Mouse (Mus musculus): Measurements from ENCODE around the gene Cnot10. TPM values are rescaled to one million over a fixed set of nuclear protein-coding genes. Genes with fewer than 3 reads are reported as not detected.

The Cnot10 gene
- total and polyA plus RNA-seq, 3 experiments, result 49.4 to 67.8 (median 58.3) TPM

DNA sequence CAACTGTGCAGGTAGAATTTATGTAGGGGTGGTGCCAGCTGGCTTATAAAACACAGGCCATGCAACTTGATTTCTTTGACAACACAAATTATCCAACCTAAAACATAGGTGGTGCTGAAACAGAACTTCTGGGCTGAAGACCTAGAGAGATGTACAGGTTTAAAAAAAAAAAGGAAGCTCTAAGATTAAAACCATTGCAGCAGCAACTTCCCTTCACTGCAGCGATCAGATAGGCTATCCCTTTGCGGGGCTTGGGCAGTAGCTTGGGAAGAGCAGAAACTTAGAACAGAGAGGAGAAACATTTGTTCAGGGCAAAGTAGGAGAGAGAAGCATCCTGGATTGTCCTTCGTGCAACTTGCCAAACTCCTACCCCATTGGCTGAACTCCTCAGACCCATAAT, 16.7 kb upstream of the Cnot10 start:
- TF ChIP-seq CTCF (conservative IDR thresholded peaks at IDR 0.05 in 1 of 2, IDR thresholded peaks at IDR 0.05 in 1 of 2; ENCODE audit: low read depth in 2 of 2, low read length in 2 of 2) (no peak), ZKSCAN1 (IDR thresholded peaks at IDR 0.05; ENCODE audit: borderline replicate concordance, low read depth, low read length) (no peak), MEF2A (IDR thresholded peaks at IDR 0.05; ENCODE audit: borderline replicate concordance, low read depth, low read length) (no peak), GABPA (IDR thresholded peaks at IDR 0.05; ENCODE audit: insufficient replicate concordance, low read depth, low read length) (no peak), RAD21 (IDR thresholded peaks at IDR 0.05; ENCODE audit: low read depth, low read length) (no peak), POLR2A (IDR thresholded peaks at IDR 0.05; ENCODE audit: low read depth, low read length) (no peak), MXI1 (IDR thresholded peaks at IDR 0.05; ENCODE audit: low read depth, low read length) (no peak), HCFC1 (IDR thresholded peaks at IDR 0.05; ENCODE audit: low read depth, low read length) (no peak), KAT2A (IDR thresholded peaks at IDR 0.05; ENCODE audit: insufficient replicate concordance, low read length) (no peak)
- H3K27ac ChIP-seq (ENCODE audit: insufficient read depth, low read depth), result no peak overlapping the region
- peaks cover 19% of the 10 kb centered on the region for H3K9me3 ChIP-seq (replicated peaks; ENCODE audit: low read length)
- no peaks in the 10 kb centered on the region for H3K27me3 ChIP-seq (replicated peaks)
- DNase-seq (ENCODE audit: extremely low read depth), result no peak
- H3K4me3 ChIP-seq (replicated peaks in 1 of 3; ENCODE audit: low read depth in 2 of 3, low read length in 2 of 3, poor library complexity in 1 of 3), result no peak overlapping the region
- no peaks in the 10 kb centered on the region for H3K79me2 ChIP-seq (replicated peaks; ENCODE audit: control insufficient read depth, extremely low read depth, insufficient read depth, poor library complexity, severe bottlenecking)
- H3K36me3 ChIP-seq (replicated peaks in 1 of 2; ENCODE audit: control insufficient read depth in 1 of 2, insufficient read depth in 1 of 2, low read length in 1 of 2), result peaks cover 0 to 4% of the 10 kb centered on the region in 2 experiments
- H3K4me1 ChIP-seq (ENCODE audit: control insufficient read depth in 1 of 2, insufficient read depth in 2 of 2), result peaks cover 3 to 4% of the 10 kb centered on the region in 2 experiments; a peak in 3 of 4 replicates
- H3K4me2 ChIP-seq (ENCODE audit: insufficient read depth, low read depth, poor library complexity, severe bottlenecking), result no peak overlapping the region
- in situ Hi-C loops (cut with MboI; ENCODE audit: low pct_ligation_motif_present, low pct_unique_long_range_greater_than_20kb, low sequenced_read_pairs), result no loop called here
- dilution Hi-C loops (cut with MboI; ENCODE audit: extremely low pct_ligation_motif_present, extremely low pct_unique_long_range_greater_than_20kb, low sequenced_read_pairs), result no loop called here
- H3K9ac ChIP-seq (ENCODE audit: insufficient read depth, low read depth), result no peak overlapping the region

DNA sequence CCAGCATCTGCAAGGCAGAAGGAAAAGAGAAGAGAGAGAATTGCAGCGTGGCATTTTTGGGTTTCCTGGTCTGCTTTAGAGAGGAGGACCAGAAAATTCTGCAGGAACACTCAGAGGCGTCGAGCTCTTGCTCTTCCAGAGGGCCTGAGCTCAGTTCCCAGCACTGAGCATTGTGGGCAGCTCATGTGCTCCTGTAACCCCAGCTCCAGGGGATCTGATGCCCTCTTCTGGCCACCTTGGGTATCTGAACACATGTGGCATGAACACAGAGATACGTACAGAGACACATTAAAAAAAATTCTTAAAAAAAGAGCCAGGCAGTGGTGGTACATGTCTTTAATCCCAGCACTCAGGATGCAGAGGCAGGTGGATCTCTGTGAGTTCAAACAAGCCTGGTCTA, 15.4 kb upstream of the Cnot10 start:
- Histone ChIP-seq H3K36me3 (replicated peaks in 1 of 2; ENCODE audit: control insufficient read depth in 1 of 2, insufficient read depth in 1 of 2, low read length in 1 of 2) (peaks cover 0 to 4% of the 10 kb centered on the region in 2 experiments), H3K9me3 (replicated peaks; ENCODE audit: low read length) (peaks cover 19% of the 10 kb centered on the region), H3K27me3 (replicated peaks) (no peaks in the 10 kb centered on the region), H3K9ac (ENCODE audit: insufficient read depth, low read depth) (no peak overlapping the region), H3K27ac (ENCODE audit: insufficient read depth, low read depth) (no peak overlapping the region), H3K4me3 (replicated peaks in 1 of 3; ENCODE audit: low read depth in 2 of 3, low read length in 2 of 3, poor library complexity in 1 of 3) (no peak overlapping the region), H3K79me2 (replicated peaks; ENCODE audit: control insufficient read depth, extremely low read depth, insufficient read depth, poor library complexity, severe bottlenecking) (no peaks in the 10 kb centered on the region), H3K4me1 (ENCODE audit: control insufficient read depth in 1 of 2, insufficient read depth in 2 of 2) (peaks cover 5 to 10% of the 10 kb centered on the region in 2 experiments; a peak in 3 of 4 replicates), H3K4me2 (ENCODE audit: insufficient read depth, low read depth, poor library complexity, severe bottlenecking) (no peak overlapping the region)
- no peak for DNase-seq (ENCODE audit: extremely low read depth)
- TF ChIP-seq CHD1 (IDR thresholded peaks at IDR 0.05; ENCODE audit: low read depth, low read length), result no peak
- peak in 1 of 2 experiments; percentile 14; a peak in 1 of 4 replicates for TF ChIP-seq CTCF (conservative IDR thresholded peaks at IDR 0.05 in 1 of 2, IDR thresholded peaks at IDR 0.05 in 1 of 2; ENCODE audit: low read depth in 2 of 2, low read length in 2 of 2)
- in situ Hi-C loops (cut with MboI; ENCODE audit: low pct_ligation_motif_present, low pct_unique_long_range_greater_than_20kb, low sequenced_read_pairs) (no loop called here), dilution Hi-C loops (cut with MboI; ENCODE audit: extremely low pct_ligation_motif_present, extremely low pct_unique_long_range_greater_than_20kb, low sequenced_read_pairs) (no loop called here)

DNA sequence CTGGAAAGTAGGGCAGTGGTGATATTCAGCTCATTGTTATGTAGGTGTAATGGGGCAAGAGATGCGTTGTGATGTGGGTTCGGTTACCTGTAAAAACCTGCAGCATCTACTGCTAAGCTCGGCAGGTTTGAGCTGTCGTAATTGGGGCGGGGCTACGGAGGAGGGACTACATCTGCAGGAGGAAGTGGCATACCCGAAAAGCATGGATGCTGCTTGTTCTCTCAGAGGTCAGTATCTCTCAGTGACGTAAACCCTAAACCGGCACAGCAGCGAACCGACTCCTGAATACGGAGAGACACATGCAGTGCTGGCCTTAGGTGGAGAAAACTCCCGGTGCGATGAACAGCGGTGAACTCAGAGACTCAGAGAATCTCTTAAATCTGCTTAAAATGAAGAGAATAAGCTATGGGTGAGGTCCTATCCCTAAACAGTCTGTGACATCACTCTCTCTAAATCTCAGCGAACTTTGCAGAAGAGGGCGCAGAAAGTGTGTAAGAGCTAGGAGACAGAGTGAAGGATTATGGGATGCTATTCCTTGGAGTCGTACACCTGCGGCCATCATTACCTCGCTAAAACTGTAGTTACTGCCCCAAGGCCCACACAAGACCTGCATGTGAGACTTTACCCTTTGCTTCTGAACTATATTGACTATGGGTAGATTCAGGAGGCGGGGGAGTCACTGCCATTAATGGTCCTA, 11.1 kb upstream of the Cnot10 start:
- Histone ChIP-seq H3K9me3 (replicated peaks; ENCODE audit: low read length) (peaks cover 19% of the 10 kb centered on the region), H3K27ac (ENCODE audit: insufficient read depth, low read depth) (peak overlapping the region; percentile 3), H3K4me3 (replicated peaks in 1 of 3; ENCODE audit: low read depth in 2 of 3, low read length in 2 of 3, poor library complexity in 1 of 3) (peak overlapping the region; percentile 51 to 68 (median 57)), H3K9ac (ENCODE audit: insufficient read depth, low read depth) (peak overlapping the region; percentile 33), H3K36me3 (replicated peaks in 1 of 2; ENCODE audit: control insufficient read depth in 1 of 2, insufficient read depth in 1 of 2, low read length in 1 of 2) (peaks cover 0 to 4% of the 10 kb centered on the region in 2 experiments), H3K27me3 (replicated peaks) (no peaks in the 10 kb centered on the region), H3K4me1 (ENCODE audit: control insufficient read depth in 1 of 2, insufficient read depth in 2 of 2) (peaks cover 5 to 12% of the 10 kb centered on the region in 2 experiments; a peak in 3 of 4 replicates), H3K79me2 (replicated peaks; ENCODE audit: control insufficient read depth, extremely low read depth, insufficient read depth, poor library complexity, severe bottlenecking) (no peaks in the 10 kb centered on the region), H3K4me2 (ENCODE audit: insufficient read depth, low read depth, poor library complexity, severe bottlenecking) (peak overlapping the region; percentile 23)
- peak; percentile 86 for DNase-seq (ENCODE audit: extremely low read depth)
- dilution Hi-C loops (cut with MboI; ENCODE audit: extremely low pct_ligation_motif_present, extremely low pct_unique_long_range_greater_than_20kb, low sequenced_read_pairs), result no loop called here
- in situ Hi-C loops (cut with MboI; ENCODE audit: low pct_ligation_motif_present, low pct_unique_long_range_greater_than_20kb, low sequenced_read_pairs), result no loop called here
- no peak for TF ChIP-seq KAT2A (IDR thresholded peaks at IDR 0.05; ENCODE audit: insufficient replicate concordance, low read length)
- no peak for TF ChIP-seq ZC3H11A (IDR thresholded peaks at IDR 0.05; ENCODE audit: low read depth, low read length)
- TF ChIP-seq NELFE (IDR thresholded peaks at IDR 0.05; ENCODE audit: low read depth, low read length), result peak; percentile 77
- TF ChIP-seq RAD21 (IDR thresholded peaks at IDR 0.05; ENCODE audit: low read depth, low read length), result no peak
- TF ChIP-seq BHLHE40 (IDR thresholded peaks at IDR 0.05; ENCODE audit: low read depth, low read length), result no peak; the same call in 1 of the 2 replicates
- no peak for TF ChIP-seq E2F4 (IDR thresholded peaks at IDR 0.05; ENCODE audit: insufficient replicate concordance, low read depth, low read length)
- TF ChIP-seq TCF12 (IDR thresholded peaks at IDR 0.05; ENCODE audit: low read depth, low read length), result peak; percentile 55; the same call in 1 of the 2 replicates
- TF ChIP-seq TBP (conservative IDR thresholded peaks at IDR 0.05; ENCODE audit: low read depth, low read length), result 0 out of 2 replicates have a peak, but pooled peaks have one; percentile 63
- TF ChIP-seq SIN3A (IDR thresholded peaks at IDR 0.05; ENCODE audit: low read length), result no peak; the same call in 1 of the 2 replicates
- peak; percentile 29; the same call in 1 of the 2 replicates for TF ChIP-seq JUN (IDR thresholded peaks at IDR 0.05; ENCODE audit: insufficient read depth, low read depth, low read length)
- no peak for TF ChIP-seq USF1 (IDR thresholded peaks at IDR 0.05; ENCODE audit: low read depth, low read length)
- TF ChIP-seq POLR2AphosphoS2 (IDR thresholded peaks at IDR 0.05; ENCODE audit: low read depth, low read length), result no peak; the same call in 1 of the 2 replicates
- no peak for TF ChIP-seq UBTF (IDR thresholded peaks at IDR 0.05; ENCODE audit: low read depth, low read length)
- TF ChIP-seq PAX5 (IDR thresholded peaks at IDR 0.05; ENCODE audit: low read length), result no peak
- TF ChIP-seq MXI1 (IDR thresholded peaks at IDR 0.05; ENCODE audit: low read depth, low read length), result peak; percentile 80
- TF ChIP-seq HCFC1 (IDR thresholded peaks at IDR 0.05; ENCODE audit: low read depth, low read length), result peak; percentile 57
- peak; percentile 73 for TF ChIP-seq POLR2A (IDR thresholded peaks at IDR 0.05; ENCODE audit: low read depth, low read length)
- 0 out of 2 replicates have a peak, but pooled peaks have one; percentile 5 for TF ChIP-seq JUND (conservative IDR thresholded peaks at IDR 0.05; ENCODE audit: low read depth, low read length)

Data from CH12.LX (cell line).